Mouse (Mus musculus) forebrain, postnatal 0 days (tissue): Measurements from ENCODE around the gene Cpne5. TPM values are rescaled to one million over a fixed set of nuclear protein-coding genes. Genes with fewer than 3 reads are reported as not detected.
"Not testable (repeated sequence)": the region's sequence is repeated elsewhere in the genome, so short reads cannot be mapped to it uniquely, and the experiment has no call there.

Experiments
- ATAC-seq: fragments of 200-750 bp; cut with Nextera tagmentation; 2 replicates; pipeline ENCODE4 v1.8.0; 2017; ENCODE audit warnings: mild to moderate bottlenecking, moderate library complexity
- DNase-seq: peaks from one replicate; pipeline ENCODE4 v3.0.0-alpha.2; 2015
- H3K27ac ChIP-seq: fragments of 300-500 bp; sonication (generic); 2 replicates; pipeline ENCODE4 v1.5.1; 2014; ENCODE audit warnings: low read depth, mild to moderate bottlenecking, antibody characterized with exemption, low read length, moderate library complexity, mixed read lengths
- H3K27me3 ChIP-seq: fragments of 300-500 bp; sonication (generic); 2 replicates; pipeline ENCODE4 v1.6.1; 2014; ENCODE audit warnings: mild to moderate bottlenecking, low read length, mixed read lengths; ENCODE audit not compliant: insufficient read depth
- H3K36me3 ChIP-seq: fragments of 300-500 bp; sonication (generic); 2 replicates; pipeline ENCODE4 v1.6.1; 2014; ENCODE audit warnings: mild to moderate bottlenecking, moderate library complexity; ENCODE audit not compliant: insufficient read depth
- H3K4me1 ChIP-seq: fragments of 300-500 bp; sonication (generic); 2 replicates; pipeline ENCODE4 v1.6.1; 2014; ENCODE audit warnings: antibody characterized with exemption; ENCODE audit not compliant: insufficient read depth
- H3K4me2 ChIP-seq: fragments of 300-500 bp; sonication (generic); 2 replicates; pipeline ENCODE4 v1.6.1; 2014; ENCODE audit warnings: low read depth, mild to moderate bottlenecking, moderate library complexity
- H3K4me3 ChIP-seq: fragments of 300-500 bp; sonication (generic); 2 replicates; pipeline ENCODE4 v1.5.1; 2014; ENCODE audit warnings: low read depth, low read length, mixed read lengths
- H3K9ac ChIP-seq: fragments of 300-500 bp; sonication (generic); 2 replicates; pipeline ENCODE4 v1.6.1; 2014; ENCODE audit warnings: mild to moderate bottlenecking
- H3K9me3 ChIP-seq: fragments of 300-500 bp; sonication (generic); 2 replicates; pipeline ENCODE4 v1.6.1; 2016; ENCODE audit warnings: low read length
- CTCF ChIP-seq: sonication (generic); IDR thresholded peaks from 2 replicates; pipeline ENCODE4 v1.5.1; 2016; ENCODE audit warnings: antibody characterized with exemption, control low read depth, low read depth
- WGBS: fragments of 180-500 bp; shearing (Covaris S2); extraction: QIAGEN DNeasy Blood & Tissue Kit; methylation state at CpG from one replicate; pipeline ENCODE4 v1.1.7; 2014; 5-methylcytosine and 5-hydroxymethylcytosine counted together
- polyA plus RNA-seq: library from polyadenylated mRNA; unstranded; fragments of >200 nt; fragmentation: Nextera tagmentation; extraction: Ambion mirVana; gene quantifications from 2 replicates; pipeline ENCODE4 v1.2.1, GENCODE M21; 2015
- total RNA-seq: library from RNA; depleted of rRNA; stranded (reverse); fragments of >200 nt; gene quantifications from 2 replicates; pipeline ENCODE4 v1.2.3, GENCODE M21; 2014; rRNA removed

Gene Cpne5
- total and polyA plus RNA-seq, 2 experiments from 2014 or later: 60.0 to 61.6 TPM

GRCm38 (mm10) chr17:29116023-29116422 lies 121.9 kb downstream of the Cpne5 start:
- no peak for TF ChIP-seq CTCF
- no peak for ATAC-seq

DNA sequence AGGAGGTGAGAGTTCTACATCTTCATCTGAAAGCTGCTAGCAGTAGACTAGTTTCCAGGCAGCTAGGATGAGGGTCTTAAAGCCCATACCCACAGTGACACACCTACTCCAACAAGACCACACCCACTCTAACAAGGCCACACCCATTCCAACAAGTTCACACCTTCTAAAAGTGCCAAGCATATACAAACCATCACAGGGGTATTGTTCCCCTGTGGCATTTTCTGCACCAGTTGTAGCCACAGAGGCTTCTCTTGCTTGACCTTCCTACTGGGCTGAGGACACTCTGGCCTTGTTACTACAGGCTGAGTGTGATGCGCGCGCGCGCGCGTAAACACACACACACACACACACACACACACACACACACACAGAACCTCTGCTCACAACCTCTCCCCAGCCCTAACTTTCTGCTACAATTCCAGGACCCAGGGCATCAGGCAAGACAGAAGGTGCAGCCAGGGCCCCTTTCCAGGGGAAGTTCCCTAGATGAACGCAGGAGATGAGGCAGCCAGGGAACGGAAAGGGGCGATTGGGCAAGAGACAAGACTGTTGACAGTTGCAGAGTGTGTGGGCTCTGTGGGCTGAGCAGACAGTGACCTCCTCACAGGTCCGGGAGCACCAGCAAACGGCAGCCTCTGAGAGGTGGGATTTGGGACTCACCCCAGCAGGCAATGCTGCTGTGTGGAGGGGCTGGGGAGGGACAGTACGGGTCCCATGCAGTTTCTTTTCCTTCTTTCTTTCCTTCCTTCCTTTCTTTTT lies 124.2 kb downstream of the Cpne5 start, which contains the start of gene Rab44:
Gene Rab44 (plus strand): TSS at position 555 of the 762 bp plus-strand sequence.
- Histone ChIP-seq H3K27me3 (no peaks in the 10 kb centered on the region), H3K4me1 (no peaks in the 10 kb centered on the region), H3K36me3 (no peaks in the 10 kb centered on the region), H3K4me3 (no peak within 1 kb of the TSS), H3K9me3 (no peaks in the 10 kb centered on the region), H3K27ac (no peak within 1 kb of the TSS), H3K9ac (no peak within 1 kb of the TSS), H3K4me2 (no peak within 1 kb of the TSS)
- WGBS: 91% methylated on average over 13 of the region's 13 CpGs
- TF ChIP-seq CTCF: no peak
- ATAC-seq (no peak), DNase-seq (no peak)

More at GRCm38 (mm10) chr17:29116023-29116422, 121.9 kb downstream of the Cpne5 start:
- no peaks in the 10 kb centered on the region for H3K27me3 ChIP-seq
- 65% methylated on average over 12 of the region's 12 CpGs for WGBS
- H3K9me3 ChIP-seq: no peaks in the 10 kb centered on the region
- H3K27ac ChIP-seq: no peak overlapping the region
- H3K4me3 ChIP-seq: no peak overlapping the region
- DNase-seq: no peak
- H3K4me2 ChIP-seq: no peak overlapping the region
- no peaks in the 10 kb centered on the region for H3K4me1 ChIP-seq
- no peaks in the 10 kb centered on the region for H3K36me3 ChIP-seq
- no peak overlapping the region for H3K9ac ChIP-seq

DNA sequence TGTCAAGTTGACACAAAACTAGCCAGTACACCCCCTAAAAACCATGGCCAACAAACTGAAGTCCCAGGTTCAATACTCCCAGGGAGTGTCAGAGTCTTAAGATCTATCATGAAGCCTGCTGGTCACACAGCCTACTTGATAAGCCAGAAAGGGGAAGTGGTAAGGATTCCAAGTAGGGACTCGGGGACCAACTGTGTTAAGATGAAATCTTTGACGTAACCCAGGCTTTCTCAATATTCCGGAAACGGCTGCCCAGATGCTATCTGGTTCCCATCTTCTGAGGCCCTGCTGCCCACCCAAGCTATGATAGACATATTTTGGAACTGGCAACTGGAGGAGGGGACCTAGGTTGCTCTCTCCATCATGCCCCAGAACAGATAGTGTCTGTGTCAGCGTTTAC lies 126.6 kb downstream of the Cpne5 start:
- 95% methylated on average over 5 of the region's 5 CpGs for WGBS
- Histone ChIP-seq H3K9me3 (no peaks in the 10 kb centered on the region), H3K27ac (no peak overlapping the region), H3K36me3 (no peaks in the 10 kb centered on the region), H3K4me2 (no peak overlapping the region), H3K9ac (no peak overlapping the region), H3K4me3 (no peak overlapping the region), H3K4me1 (no peaks in the 10 kb centered on the region), H3K27me3 (no peaks in the 10 kb centered on the region)
- ATAC-seq: no peak
- TF ChIP-seq CTCF: no peak
- DNase-seq: no peak

DNA sequence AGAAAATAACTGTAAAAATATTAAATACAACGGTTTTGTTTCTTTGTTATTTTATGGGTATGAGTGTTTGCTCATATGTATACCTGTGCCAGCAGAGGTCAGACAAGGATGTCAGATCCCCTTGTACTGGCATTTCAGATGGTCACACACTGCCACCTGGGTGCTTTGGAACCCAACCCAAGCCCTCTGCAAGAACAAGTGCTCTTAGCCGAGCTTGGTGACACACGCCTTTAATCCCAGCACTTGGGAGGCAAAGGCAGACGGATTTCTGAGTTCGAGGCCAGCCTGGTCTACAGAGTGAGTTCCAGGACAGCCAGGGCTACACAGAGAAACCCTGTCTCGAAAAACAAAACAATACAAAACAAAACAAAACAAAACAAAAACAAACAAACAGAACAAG lies 127.6 kb downstream of the Cpne5 start:
- 81% methylated on average over 6 of the region's 6 CpGs for WGBS
- not testable (repeated sequence) for H3K36me3 ChIP-seq, H3K4me3 ChIP-seq, H3K27ac ChIP-seq, H3K4me1 ChIP-seq, DNase-seq, H3K9ac ChIP-seq, H3K27me3 ChIP-seq, H3K9me3 ChIP-seq, ATAC-seq, H3K4me2 ChIP-seq

Other genes with a start within 250 kb of the Cpne5 start
- 49.0 and 58.8 TPM in 2 replicates for gene Stk38, start 230.2 kb downstream of the Cpne5 start, total RNA-seq
- gene Stk38, start 230.2 kb downstream of the Cpne5 start, polyA plus RNA-seq: 32.8 and 43.7 TPM in 2 replicates
- 263 and 287 TPM in 2 replicates for gene Srsf3, start 205.5 kb downstream of the Cpne5 start, total RNA-seq
- 367 and 416 TPM in 2 replicates for gene Srsf3, start 205.5 kb downstream of the Cpne5 start, polyA plus RNA-seq
- gene Cdkn1a, start 147.2 kb downstream of the Cpne5 start, total RNA-seq: 15.3 and 20.0 TPM in 2 replicates
- 94.3 and 121 TPM in 2 replicates for gene Cdkn1a, start 147.2 kb downstream of the Cpne5 start, polyA plus RNA-seq
- gene Rab44, start 124.0 kb downstream of the Cpne5 start, total RNA-seq: not detected in 2 replicates
- gene Rab44, start 124.0 kb downstream of the Cpne5 start, polyA plus RNA-seq: 0.13 TPM in 1 of 2 replicates, not detected in the other
- 67.8 and 79.7 TPM in 2 replicates for gene Ppil1, start 26.0 kb upstream of the Cpne5 start, total RNA-seq
- gene Ppil1, start 26.0 kb upstream of the Cpne5 start, polyA plus RNA-seq: 103 and 106 TPM in 2 replicates
- 121 and 128 TPM in 2 replicates for gene BC004004, start 30.6 kb upstream of the Cpne5 start, total RNA-seq
- 153 and 174 TPM in 2 replicates for gene BC004004, start 30.6 kb upstream of the Cpne5 start, polyA plus RNA-seq
- gene Pi16, start 79.5 kb upstream of the Cpne5 start, total RNA-seq: 3.5 and 5.7 TPM in 2 replicates
- gene Pi16, start 79.5 kb upstream of the Cpne5 start, polyA plus RNA-seq: 1.7 and 2.0 TPM in 2 replicates
- 556 and 595 TPM in 2 replicates for gene Mtch1, start 109.8 kb upstream of the Cpne5 start, total RNA-seq
- gene Mtch1, start 109.8 kb upstream of the Cpne5 start, polyA plus RNA-seq: 459 and 504 TPM in 2 replicates
- gene Fgd2, start 122.7 kb upstream of the Cpne5 start, total RNA-seq: 15.9 and 17.3 TPM in 2 replicates
- 9.2 and 14.1 TPM in 2 replicates for gene Fgd2, start 122.7 kb upstream of the Cpne5 start, polyA plus RNA-seq